Mouse (Mus musculus) erythroid progenitor cell, adult 5-6 weeks (primary cell): ENCODE measurements around the gene Nfrkb. TPM values are rescaled to one million over a fixed set of nuclear protein-coding genes. Genes with fewer than 3 reads are reported as not detected.
A peak's percentile ranks its signal among the peaks of the same experiment; 100 is the strongest.

Experiments used
- ATAC-seq: replicated peaks from 2 replicates; pipeline ENCODE4 v1.8.0; 2016; ENCODE audit warnings: moderate number of reproducible peaks, mild to moderate bottlenecking, moderate TSS enrichment, inconsistent platforms; ENCODE audit not compliant: poor library complexity, low FRiP score, severe bottlenecking
- total RNA-seq, 2 experiments: library from RNA; stranded (forward) in 1 of 2; stranded (reverse) in 1 of 2; fragments of 150-400 nt in 1 of 2; fragments of 186-747, 209-891 nt in 1 of 2; gene quantifications; 2 replicates each; pipeline versions ENCODE4 v1.2.3 to v1.2.4; 2015 to 2017; ENCODE audit warnings: low replicate concordance in 2 of 2

Gene Nfrkb
- 10.5 and 12.2 TPM in 2 replicates for total RNA-seq (2015; ENCODE audit: low replicate concordance)
- 6.6 and 12.6 TPM in 2 replicates for total RNA-seq (2017; ENCODE audit: low replicate concordance)

DNA sequence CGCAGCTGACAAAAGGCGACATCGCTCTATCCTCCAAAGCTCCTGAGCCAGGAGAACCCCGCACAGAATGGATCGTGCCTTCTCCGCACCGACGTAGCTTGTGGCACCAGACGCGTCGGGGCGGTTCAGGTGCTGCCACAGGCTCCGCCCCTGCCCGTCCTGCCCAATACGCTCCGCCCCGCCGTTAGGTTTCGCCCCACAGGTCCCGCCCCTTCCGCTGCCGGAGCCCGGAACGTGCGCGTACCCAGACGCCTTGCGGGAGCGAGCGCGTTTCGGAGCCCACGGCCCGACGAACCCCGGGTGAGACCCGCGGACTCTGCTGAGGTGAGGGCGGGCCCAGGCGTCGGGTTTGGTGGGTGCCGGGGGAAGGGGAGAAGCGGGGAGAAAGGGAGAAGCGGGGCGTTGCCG, at the start of gene Nfrkb:
Gene Nfrkb (plus strand): TSS at position 246 of the 408 bp plus-strand sequence.
- peak; percentile 100 for ATAC-seq

DNA sequence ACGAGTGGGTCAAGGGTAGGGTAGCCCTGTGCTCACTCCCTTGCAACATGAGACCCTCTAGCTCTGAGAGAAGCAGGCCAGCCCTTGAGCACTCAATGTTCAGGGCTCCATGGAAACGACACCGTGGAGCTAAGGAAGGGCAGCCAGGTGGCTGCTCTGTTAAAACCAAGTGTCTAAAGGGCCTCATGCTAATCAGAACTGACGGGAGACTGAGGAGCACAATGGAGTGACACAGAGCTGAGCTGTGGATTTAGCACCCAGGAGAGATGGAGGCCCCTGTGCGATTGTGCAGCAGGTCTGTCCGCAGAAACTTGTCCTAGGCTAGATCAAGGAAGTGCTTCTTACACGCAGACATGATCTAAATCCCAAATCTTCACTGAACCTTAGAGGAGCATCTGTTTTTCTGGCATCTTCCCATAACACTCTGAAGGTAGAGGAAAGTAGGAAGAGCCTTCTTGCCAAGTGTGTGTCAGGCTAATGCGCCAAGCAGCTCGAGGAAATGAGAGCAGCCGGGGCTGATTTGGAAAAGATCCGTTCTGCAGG, 41.6 kb upstream of the Nfrkb start:
- ATAC-seq: no peak

DNA sequence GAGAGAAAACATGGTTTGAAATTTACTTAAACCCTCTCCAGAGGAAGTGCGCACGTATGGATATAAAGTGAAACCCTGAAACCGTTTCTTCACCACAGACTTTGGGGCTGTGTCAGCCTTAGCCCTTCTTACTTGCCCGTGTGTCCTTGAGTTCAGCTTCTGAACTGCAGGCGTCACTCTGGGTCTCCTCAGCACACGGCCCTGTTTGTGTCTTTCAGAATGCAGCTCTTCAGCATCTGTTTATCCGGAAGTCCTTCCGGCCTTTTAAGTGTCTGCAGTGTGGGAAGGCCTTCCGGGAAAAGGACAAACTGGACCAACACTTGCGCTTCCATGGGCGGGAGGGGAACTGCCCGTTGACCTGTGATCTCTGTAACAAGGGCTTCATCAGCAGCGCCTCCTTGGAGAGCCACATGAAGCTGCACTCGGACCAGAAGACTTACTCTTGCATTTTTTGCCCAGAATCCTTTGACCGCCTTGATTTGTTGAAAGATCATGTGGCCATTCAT, 39.4 kb upstream of the Nfrkb start:
- ATAC-seq: no peak

DNA sequence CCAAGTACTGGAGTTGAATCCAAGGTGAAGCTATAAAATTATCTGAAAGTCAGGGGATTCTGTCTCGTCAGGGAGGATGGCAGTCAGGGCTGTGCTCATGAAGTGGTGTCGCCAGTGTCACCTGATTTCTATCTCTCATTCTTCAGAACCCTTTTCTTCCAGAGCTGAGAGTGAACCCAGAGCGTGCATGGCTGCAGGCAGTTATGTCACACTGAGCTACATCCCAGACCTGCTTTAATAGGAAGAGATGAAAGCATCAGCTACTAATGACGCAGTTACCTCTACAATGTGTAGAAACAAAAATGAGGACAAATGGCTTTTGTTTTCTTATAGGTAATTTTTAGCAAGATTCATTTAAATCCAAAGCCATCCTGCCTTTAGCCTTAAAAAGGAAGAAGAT, 37.5 kb upstream of the Nfrkb start:
- no peak for ATAC-seq

DNA sequence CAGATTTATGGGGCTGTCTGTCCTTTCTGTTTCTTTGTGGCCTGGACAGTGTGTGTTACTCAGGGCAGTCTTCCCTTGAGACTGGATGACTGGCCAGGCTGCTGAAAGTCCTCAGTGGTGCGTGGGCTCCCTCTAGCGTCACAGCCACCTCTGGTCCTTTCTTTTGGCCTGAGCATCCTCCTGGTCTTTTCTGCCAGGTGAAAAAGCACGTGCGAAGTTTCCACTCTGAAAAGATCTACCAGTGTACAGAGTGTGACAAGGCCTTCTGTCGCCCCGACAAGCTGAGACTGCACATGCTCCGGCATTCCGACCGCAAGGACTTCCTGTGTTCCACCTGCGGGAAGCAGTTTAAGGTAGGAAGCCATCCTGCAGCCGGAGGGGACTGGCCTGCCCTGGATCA, 37.1 kb upstream of the Nfrkb start:
- ATAC-seq: peak; percentile 74

DNA sequence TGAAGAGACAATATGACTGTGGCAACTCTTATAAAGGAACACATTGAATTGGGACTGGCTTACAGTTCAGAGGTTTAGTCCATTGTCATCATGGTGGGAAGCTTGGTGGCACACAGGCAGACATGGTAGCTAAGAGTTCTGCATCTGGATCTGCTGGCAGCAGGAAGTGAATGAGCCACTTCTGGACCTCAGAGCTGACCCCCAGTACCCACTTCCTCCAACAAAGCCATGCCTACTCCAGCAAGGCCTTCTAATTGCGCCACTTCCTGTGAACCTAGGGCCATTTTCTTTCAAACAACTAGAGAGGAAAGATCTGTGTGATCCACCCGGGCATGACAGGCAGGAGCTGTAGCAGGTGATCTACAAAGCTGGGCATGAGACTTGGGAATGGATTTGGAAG, 33.3 kb upstream of the Nfrkb start:
- no peak for ATAC-seq

DNA sequence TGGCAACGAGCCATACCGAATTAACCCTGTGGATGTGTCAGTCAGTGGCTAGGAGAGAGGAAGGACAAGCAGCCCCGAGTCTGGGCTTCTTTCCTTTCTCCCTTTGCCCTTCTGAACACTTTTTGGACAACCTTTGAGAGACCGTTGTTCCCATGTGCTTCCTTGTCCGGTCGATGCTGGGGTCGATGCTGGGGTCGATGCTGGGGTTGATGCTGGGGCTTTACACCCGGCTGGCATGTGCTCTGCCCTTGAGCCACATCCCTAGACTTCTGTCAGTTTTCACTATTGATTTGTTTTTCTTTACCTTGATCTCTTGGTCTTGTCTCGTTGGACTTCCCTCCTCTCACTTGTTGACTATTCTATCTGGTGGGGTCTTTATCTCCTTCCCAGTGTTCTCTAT, 32.5 kb upstream of the Nfrkb start:
- no peak for ATAC-seq

DNA sequence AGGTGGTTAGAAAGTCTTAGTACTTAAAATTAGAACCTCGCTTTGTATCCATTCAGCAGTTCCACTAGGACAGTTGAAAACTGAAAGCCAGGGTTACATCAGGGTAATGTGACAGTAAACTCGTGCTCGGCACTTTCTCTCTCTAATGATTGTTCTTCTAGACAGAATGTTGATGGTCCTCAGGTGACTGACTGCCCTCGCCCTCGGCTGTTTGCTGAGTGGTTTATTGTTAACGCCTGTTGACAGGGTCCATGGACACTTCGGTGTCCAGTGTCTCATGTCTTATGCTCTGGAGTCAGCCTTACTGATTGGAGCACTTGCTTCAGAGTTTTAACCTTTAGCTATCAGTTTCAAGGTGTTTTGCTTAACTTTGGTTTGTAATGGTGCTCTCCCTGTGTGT, 31.9 kb upstream of the Nfrkb start:
- ATAC-seq: no peak

DNA sequence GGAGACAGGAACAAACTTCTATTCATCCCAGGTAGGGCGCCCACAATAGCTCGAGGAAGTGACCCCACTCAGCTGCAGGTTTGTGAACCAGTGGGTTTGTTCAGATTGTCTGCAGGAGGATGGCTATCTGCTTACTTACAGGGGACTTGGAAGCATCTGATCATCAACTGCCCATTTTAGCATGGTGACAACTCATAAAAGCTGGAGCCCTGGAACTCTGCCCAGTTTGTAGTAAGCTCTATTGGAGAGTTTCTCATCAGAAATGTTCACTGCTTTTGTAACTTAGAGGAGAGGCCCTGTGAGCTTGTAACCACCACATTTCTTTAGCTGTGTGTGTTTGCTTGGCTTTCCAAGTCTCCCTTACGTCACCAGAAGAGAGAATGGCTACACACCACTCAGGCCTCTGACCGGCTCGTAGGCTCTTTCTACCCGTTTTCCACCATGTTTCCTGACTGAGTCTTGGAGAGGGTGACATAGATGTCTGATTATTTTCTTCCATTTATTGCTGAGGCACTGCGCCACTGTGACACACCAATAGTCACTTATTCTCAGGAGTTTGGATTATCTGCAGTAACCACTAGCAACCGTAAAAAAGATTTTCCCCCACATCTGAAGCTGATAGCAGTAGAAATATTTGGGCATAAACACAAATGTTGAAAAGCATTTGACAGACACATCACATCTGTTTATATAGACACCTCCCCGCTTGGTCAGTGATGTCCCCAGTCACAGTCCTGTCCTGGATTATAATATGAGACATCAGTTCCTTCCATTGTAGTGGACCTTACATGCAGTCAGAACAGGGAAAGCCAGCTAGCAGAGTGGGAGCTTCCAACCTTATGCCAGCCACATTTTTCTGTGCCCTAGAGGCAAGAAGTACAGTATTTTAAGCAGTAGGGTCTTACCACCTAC, 22.0 kb upstream of the Nfrkb start:
- no peak for ATAC-seq

DNA sequence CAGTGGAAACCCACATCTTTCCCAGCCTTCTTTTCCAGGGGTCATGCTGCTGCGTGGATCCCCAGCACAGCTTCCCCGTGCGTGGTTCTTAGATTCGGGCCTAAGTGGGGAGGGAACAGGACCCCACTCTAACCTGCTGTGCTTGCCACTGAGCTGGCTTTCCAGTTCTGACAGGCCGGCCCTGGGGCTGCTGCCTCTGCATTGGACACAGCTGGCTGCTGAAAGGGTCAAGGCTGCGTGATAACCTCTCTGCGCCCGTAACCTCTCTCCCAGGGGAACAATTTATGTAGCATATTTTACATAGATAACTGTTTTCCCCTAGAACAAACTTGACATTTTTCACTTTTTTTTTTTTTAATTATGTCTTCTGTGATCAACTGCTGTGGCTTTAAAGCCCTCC, 20.9 kb upstream of the Nfrkb start:
- ATAC-seq: no peak

DNA sequence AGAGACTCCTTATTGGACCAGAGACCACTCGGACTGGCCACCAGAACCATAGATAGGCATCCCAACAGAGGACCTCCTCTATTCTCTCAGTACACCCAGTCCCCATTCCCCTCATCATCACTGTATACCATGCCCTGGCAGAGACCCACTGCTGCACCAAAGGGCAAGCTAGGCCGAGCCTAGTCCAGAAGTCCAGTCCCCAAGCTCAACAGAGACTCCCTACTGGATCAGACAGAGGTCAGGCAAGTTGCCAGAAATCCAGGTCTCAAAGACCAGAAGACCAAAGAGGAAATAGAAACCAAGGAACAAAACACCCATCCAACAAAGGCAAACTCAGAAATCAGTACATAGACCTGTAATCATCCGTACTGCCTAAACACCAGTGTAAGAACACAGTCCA, 14.3 kb upstream of the Nfrkb start:
- ATAC-seq: no peak

DNA sequence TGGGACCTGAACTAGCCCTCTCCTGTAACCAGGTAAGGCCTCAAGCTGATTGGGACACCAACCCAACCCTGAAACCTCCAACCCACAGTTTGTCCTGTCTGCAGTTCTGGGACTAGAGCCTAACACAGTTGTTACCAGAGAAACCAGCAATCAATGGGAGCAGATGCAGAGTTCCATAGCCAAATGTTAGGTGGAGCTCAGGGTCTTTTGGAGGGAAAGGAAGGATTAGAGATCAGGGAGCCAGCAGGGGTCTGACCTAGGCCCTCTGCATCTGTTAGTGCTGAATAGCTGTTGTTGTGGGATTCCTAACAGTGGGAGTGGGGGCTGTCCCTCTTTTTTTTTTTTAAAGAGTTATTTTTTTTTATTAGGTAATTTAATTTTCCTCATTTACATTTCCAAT, 9.3 kb upstream of the Nfrkb start:
- no peak for ATAC-seq

DNA sequence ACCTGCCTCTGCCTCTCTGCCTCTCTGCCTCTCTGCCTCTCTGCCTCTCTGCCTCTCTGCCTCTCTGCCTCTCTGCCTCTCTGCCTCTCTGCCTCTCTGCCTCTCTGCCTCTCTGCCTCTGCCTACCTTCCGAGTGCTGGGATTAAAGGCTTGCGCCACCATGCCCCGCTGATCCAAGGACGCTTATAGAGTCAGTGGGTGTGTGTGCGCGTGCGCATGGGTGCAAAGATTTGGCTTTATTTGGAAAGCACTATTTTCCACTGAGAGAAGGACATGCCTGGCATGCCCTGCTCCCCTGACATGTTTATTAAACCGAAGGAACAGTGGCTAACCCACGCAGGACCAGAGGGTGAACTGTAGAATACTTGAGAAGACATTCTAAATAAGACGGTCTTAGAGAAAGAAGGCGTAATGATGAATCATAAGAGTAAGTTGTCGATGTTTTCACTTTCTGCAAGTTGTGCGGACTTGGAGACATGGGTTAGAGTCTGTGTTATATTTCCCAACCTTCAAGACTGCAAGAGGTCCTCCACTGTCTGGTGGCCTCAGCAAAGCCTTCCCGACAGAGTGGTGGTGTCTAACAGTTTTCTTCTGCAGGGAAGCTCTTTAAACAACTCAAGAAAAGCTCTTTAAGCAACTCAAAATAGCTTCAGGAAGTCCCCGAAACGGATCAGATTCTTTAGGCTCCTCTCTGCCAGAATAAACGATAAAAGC, 1.0 kb upstream of the Nfrkb start:
- no peak for ATAC-seq

DNA sequence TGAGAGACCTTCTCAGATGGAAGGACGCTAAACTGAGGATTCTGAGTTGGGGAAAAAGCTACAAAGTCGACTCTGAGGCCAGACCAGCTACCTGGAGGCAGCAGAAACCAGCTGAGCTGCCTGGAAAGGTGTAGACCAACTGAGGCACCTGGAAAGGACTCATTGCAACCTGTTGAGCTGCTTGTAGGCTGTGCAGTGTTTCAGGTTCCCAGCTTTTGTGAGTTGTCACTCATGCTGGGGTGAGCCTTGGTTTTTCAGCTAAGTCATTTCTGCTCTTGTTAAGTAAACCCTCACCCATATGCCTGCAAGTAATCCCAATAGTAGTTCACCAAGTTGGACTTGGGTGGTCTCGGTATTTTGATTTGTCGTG, 507 bp upstream of the Nfrkb start:
- ATAC-seq: peak; percentile 15

DNA sequence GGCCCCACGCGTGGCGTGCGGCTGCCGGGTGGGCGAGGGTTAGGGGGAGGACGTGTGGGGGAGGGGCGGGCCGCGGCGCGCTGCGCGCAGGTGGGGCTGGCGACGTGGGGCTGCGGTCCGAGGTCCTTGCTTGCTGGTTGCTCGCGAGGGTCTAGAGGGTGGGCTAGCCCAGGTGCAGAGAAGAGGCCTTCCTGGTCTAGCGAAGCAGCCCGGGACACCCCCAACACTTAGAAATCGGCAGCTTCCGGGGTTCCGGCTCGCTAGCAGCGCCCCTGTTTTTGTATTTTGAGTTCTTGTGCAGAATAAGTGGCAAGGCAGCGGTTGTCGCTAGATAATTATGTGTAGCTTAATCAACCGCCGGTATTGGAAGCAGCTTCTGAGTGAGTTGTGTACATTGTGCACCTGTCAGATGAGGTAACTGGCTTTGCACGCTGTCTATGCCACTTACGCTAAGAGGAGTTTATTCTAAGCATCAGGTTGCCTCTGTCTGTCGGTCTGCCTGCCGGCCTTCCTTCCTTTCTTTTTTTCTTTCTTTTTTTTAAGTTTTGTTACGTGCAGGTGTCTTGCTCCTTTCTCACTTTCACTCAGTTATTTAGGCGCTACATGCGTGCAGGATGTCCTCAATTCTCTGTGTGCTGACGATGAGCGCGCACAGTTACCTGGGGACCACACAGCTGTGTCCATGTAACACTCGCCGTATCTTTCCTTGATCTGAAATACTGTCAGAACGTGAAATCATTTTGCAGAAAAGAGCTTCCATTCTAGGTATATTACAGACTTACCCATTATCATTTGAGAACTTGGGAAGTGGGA, 582 bp downstream of the Nfrkb start:
- peak; percentile 47 for ATAC-seq

DNA sequence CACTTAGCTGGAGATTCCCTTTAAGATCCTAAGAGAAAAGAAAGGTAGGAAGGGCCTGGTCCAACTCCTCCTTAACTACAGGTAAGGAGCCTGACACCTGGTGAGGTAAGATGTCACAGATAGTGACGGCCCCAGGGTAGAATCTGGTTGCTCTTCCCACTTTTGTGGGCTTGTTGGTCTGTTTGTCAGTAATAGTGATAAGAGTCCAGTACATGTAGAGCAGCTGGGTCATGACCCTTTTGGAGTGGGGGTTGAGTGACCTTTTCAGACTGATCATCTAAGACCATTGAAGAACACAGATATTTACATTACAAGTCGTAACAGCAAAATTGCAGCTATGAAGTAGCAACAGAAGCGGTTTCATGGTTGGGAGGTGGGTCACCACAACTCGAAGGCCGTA, 1.2 kb downstream of the Nfrkb start:
- ATAC-seq: no peak

DNA sequence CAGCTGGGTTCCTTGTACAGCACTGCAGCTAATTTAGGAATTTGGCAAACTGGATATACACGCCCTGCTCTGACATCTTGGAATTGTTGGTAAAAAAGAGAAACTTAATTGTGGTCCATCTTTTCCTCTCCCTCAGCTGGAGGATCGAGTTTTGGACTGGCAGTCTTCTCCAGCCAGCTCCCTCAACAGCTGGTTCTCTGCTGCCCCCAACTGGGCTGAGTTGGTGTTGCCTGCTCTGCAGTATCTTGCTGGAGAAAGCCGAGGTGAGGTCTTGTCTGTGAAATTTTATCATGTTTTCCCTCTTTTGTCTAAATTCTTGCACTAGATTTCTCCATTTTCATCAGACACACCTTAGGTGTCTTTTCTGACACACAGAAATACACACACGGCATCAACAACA, 14.4 kb downstream of the Nfrkb start:
- ATAC-seq: peak; percentile 81

DNA sequence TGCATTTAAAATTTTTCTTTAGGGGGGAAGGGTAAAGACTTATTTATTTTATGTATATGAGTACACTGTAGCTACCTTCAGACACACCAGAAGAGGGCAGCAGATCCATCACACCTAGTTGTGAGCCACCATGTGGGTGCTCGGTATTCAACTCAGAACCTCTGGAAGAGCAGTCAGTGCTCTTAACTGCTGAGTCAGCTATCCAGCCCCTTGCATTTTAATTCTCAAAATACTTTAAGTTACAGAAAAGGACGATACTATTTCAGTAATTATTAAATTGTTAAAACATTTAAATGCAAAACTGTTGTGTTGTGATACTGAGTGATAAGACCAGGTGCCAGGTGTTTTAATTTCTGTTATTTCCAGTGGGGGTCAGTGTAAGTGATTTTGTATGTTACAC, 18.3 kb downstream of the Nfrkb start:
- no peak for ATAC-seq

DNA sequence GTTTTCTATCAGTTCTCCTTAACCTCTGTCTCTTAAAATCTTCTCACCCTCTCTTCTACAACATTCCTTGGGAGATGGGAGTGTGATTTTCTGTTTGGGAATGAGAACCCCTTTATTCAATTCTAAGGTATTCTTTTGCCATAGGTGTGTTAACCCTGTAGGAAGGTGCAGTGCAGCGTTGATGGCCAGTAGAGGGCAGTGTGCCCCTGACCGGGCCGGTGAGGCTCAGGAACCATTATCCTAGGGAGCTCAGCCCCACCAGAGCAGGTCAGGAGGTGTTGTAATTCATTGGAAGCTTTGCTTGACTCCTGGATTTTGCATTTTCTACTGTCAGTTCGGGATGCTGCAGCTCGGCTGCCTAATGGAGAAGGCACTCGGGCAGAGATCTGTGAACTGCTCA, 19.2 kb downstream of the Nfrkb start:
- ATAC-seq: peak; percentile 69

DNA sequence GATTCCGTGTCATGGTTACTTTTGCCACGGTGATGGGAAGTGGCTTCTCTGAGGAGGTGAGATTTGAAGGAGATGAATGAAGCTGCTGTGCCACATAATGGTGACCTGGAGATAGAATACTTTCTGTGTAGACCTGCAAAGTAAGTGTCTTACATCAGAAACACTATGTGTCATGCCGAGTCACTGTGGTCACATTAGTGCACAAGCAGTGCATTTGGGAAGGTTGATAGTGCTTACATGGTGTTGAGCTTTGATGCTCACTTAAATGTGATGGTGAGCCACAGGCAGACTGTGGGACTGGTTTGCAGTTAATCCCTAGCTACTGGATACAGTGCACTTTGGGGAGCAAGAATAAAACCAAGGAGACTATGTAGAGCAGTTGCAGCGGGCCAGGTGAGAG, 26.2 kb downstream of the Nfrkb start:
- no peak for ATAC-seq
